In the genomic region with DNA sequence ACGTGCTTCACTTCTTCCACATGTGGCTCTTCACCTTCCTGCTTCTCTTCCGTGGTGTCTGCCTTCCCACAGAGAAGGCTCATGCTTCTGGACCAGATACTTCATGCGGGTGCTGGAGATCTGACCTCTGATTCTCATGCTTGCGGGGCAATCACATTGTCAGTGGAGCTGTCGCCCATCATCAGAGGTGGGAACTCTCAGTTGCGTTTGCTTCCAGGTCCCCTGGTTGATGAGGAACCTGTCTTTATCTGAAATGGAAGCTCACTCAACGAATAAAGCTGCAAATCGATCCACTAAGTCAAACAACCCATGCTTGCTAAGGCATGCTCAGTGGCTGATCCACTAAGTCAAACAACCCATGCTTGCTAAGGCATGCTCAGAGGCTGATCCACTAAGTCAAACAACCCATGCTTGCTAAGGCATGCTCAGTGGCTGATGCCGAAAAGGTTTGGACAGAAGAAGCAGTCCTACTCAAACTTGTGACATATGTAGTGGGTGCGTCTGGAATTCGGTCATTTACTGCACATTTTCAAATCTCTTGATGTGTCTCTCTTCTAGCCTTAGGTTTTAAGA, we compare ENCODE assay signal across 20 mouse cellular contexts. TPM values are rescaled to one million over a fixed set of nuclear protein-coding genes. Genes with fewer than 3 reads are reported as not detected.
"Had no signal": no experiment of that assay in that cellular context is flagged by ENCODE, and none has a peak within 500 bp of the region (broad histone marks: within the 10 kb centered on the region; RNA-seq: fewer than 3 reads in every experiment).

No protein-coding gene starts in this region.

- H3K4me2 ChIP-seq: limb, embryonic 12.5 days; midbrain, embryonic 13.5 days had no signal

- H3K27me3 ChIP-seq: limb, embryonic 12.5 days; midbrain, embryonic 13.5 days had no signal

- H3K4me1 ChIP-seq: limb, embryonic 12.5 days; midbrain, embryonic 13.5 days had no signal

- H3K27ac ChIP-seq: kidney, postnatal 0 days; limb, embryonic 12.5 days; midbrain, embryonic 13.5 days had no signal

- DNase-seq: kidney, adult 9 months; kidney, postnatal 36 days; layer of hippocampus, adult 9-11 months; layer of hippocampus, postnatal 36 days; lung, adult 18-20 months; right cerebral cortex, postnatal 14 days; thymus, postnatal 4 days had no signal

- ATAC-seq: inflammation-experienced regulatory T-cells, adult 6 months; intestine, postnatal 0 days; midbrain, embryonic 13.5 days had no signal

- H3K9me3 ChIP-seq: limb, embryonic 12.5 days; midbrain, embryonic 13.5 days had no signal

- H3K4me3 ChIP-seq: limb, embryonic 12.5 days; midbrain, embryonic 13.5 days had no signal

- H3K9ac ChIP-seq: limb, embryonic 12.5 days; midbrain, embryonic 13.5 days had no signal

- H3K36me3 ChIP-seq: limb, embryonic 12.5 days; midbrain, embryonic 13.5 days had no signal

RNA-seq across cellular contexts. Expression of gene Slc45a2, which starts 10.5 kb away (rescaled TPM):
- total RNA-seq: layer of hippocampus, adult 18-20 months; layer of hippocampus, postnatal 36 days; left cerebral cortex, adult 8-10 months; left cerebral cortex, postnatal 25 days; megakaryocyte-erythroid progenitor cell, adult 5-6 weeks; midbrain, postnatal 0 days had no signal
- polyA plus RNA-seq: inflammation-experienced regulatory T-cells, adult 6 months; intestine, postnatal 0 days; lung, embryonic 16.5 days; midbrain, embryonic 13.5 days; midbrain, postnatal 0 days; stomach, embryonic 16.5 days had no signal

RNA-seq across cellular contexts. Expression of gene Rxfp3, which starts 26.7 kb away (rescaled TPM):
- total RNA-seq: megakaryocyte-erythroid progenitor cell, adult 5-6 weeks had no signal
- polyA plus RNA-seq: spleen, adult 2 months had no signal

RNA-seq across cellular contexts. Expression of gene Adamts12, which starts 53.5 kb away (rescaled TPM):
- polyA plus RNA-seq: inflammation-experienced regulatory T-cells, adult 6 months had no signal

RNA-seq across cellular contexts. Expression of gene C1qtnf3, which starts 58.9 kb away (rescaled TPM):
- total RNA-seq: layer of hippocampus, adult 18-20 months; layer of hippocampus, postnatal 36 days; left cerebral cortex, postnatal 25 days; megakaryocyte-erythroid progenitor cell, adult 5-6 weeks had no signal
- polyA plus RNA-seq: spleen, adult 2 months had no signal
